Mouse (Mus musculus): ENCODE data around the gene Cdh13. TPM values are rescaled to one million over a fixed set of nuclear protein-coding genes. Genes with fewer than 3 reads are reported as not detected.

Gene Cdh13
- polyA plus RNA-seq, 1 experiment = 56.6 TPM

DNA sequence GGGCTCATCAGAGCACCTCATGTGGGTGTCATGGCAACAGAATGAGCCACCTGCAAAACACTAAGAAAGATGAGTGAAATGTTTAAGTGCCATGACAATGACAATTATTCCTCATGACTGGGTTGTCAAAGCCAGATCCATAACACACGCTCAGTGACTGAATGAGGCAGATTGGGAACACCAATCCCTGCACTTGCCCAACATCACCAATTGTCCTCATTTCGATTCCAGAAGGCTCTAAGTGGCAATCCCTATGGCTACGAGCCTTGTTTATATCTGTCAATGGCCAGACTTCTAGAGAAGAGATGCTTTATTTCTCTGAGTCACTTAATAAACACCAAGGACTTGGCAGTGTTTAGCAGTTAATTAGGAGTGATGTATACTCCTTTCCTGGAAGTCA lies 399.9 kb downstream of the Cdh13 start:
- H3K79me2 ChIP-seq (ENCODE audit: control insufficient read depth, insufficient read depth) = no peaks in the 10 kb centered on the region
- no peak overlapping the region for H3K4me3 ChIP-seq
- no peaks in the 10 kb centered on the region for H3K36me3 ChIP-seq (ENCODE audit: control insufficient read depth, insufficient read depth)
- TF ChIP-seq TCF12 (IDR thresholded peaks at IDR 0.05; ENCODE audit: insufficient read depth, poor library complexity, severe bottlenecking) (no peak), E2F4 (IDR thresholded peaks at IDR 0.05; ENCODE audit: insufficient read depth) (no peak), POLR2AphosphoS2 (IDR thresholded peaks at IDR 0.05; ENCODE audit: insufficient read length, low read depth) (no peak), USF1 (IDR thresholded peaks at IDR 0.05; ENCODE audit: low read depth) (no peak), MYOG (IDR thresholded peaks at IDR 0.05; ENCODE audit: control insufficient read depth in 1 of 3, insufficient read depth in 1 of 3, insufficient read length in 2 of 3, low read depth in 2 of 3) (no peak)
- no peak overlapping the region for H3K4me2 ChIP-seq (ENCODE audit: low read depth)
- no peaks in the 10 kb centered on the region for H3K27me3 ChIP-seq (ENCODE audit: control insufficient read depth, insufficient read depth, insufficient read length)
- no peak overlapping the region for H3ac ChIP-seq (ENCODE audit: control insufficient read depth, insufficient read length)

DNA sequence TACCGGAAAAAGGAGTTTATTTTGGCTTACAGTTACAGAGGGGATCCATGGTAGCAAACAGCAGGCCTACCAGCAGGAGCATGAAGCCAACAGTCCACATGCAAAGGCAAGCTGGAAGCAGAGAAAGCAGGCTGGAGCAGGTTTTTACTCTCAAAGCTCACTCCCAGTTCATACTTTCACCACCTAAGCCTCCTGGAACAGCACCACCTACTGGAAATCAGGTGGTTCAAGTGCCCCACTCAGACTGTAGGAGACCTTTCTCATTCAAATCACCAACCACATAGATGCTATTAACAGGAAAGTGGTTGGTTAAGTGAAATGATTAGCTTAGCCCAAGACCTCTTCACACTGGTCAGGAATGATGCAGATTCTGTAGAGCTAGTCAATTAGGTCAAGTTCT lies 402.3 kb downstream of the Cdh13 start:
- no peak overlapping the region for H3K4me3 ChIP-seq
- H3K4me2 ChIP-seq (ENCODE audit: low read depth) = no peak overlapping the region
- H3K79me2 ChIP-seq (ENCODE audit: control insufficient read depth, insufficient read depth) = no peaks in the 10 kb centered on the region
- TF ChIP-seq REST (IDR thresholded peaks at IDR 0.05; ENCODE audit: insufficient read depth, insufficient read length) = no peak
- no peak for TF ChIP-seq TCF3 (IDR thresholded peaks at IDR 0.05; ENCODE audit: insufficient read length, low read depth)
- no peak overlapping the region for H3ac ChIP-seq (ENCODE audit: control insufficient read depth, insufficient read length)
- no peaks in the 10 kb centered on the region for H3K36me3 ChIP-seq (ENCODE audit: control insufficient read depth, insufficient read depth)
- H3K27me3 ChIP-seq (ENCODE audit: control insufficient read depth, insufficient read depth, insufficient read length) = no peaks in the 10 kb centered on the region

DNA sequence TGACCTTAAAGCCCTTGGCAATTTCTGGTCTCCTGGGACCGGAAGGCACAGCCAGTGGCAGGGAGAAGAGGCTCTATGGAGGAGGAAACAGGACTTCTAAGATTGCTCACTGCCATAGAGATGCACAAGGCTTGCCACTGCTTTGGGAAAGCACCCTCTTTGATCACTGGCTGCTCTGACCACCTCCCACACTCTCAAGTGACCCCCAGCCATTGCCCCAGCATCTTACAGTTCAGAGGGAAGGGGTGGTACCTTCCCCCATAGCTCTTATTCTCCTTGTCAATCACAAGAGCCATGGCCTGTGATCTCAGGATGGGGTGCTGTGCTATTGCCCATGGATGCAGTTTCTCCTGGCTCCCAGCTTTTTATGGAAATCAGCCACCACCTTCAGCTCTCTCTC lies 406.3 kb downstream of the Cdh13 start:
- H3K4me2 ChIP-seq (ENCODE audit: low read depth) = no peak overlapping the region
- H3K27me3 ChIP-seq (ENCODE audit: control insufficient read depth, insufficient read depth, insufficient read length) = no peaks in the 10 kb centered on the region
- H3ac ChIP-seq (ENCODE audit: control insufficient read depth, insufficient read length) = no peak overlapping the region
- H3K4me3 ChIP-seq = no peak overlapping the region
- H3K36me3 ChIP-seq (ENCODE audit: control insufficient read depth, insufficient read depth) = no peaks in the 10 kb centered on the region
- H3K79me2 ChIP-seq (ENCODE audit: control insufficient read depth, insufficient read depth) = no peaks in the 10 kb centered on the region
- TF ChIP-seq CEBPB (IDR thresholded peaks at IDR 0.05; ENCODE audit: insufficient read depth, poor library complexity, severe bottlenecking) (no peak), E2F4 (IDR thresholded peaks at IDR 0.05; ENCODE audit: insufficient read depth) (no peak), TCF3 (IDR thresholded peaks at IDR 0.05; ENCODE audit: insufficient read length, low read depth) (no peak), POLR2AphosphoS2 (IDR thresholded peaks at IDR 0.05; ENCODE audit: insufficient read length, low read depth) (no peak)

DNA sequence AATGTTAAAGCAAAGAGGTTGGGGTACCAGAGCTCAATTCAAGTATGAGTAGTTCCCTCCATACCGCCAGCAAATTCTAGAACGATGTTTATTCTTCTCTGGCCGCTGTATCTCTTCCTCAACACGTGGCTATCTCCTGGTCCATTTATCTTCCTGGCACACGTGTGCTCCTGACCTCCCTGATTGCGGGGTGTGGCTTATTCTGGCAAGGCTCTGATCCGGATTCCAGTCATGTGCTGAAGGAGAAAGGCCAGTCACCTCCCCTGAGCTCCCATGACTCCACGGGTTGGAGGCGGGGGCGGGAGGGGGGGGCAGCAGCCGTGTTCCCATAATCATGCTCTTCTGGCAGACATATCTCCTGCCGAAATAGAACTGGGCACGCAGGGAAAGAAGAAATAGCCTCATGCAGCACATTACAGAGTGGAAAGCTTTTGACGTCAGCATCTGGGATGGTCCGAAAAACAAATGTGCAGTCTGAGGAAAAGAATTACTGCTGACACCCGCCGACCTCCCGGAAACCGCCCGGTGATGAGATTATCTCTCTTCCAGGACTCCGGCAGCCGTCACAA lies 417.9 kb downstream of the Cdh13 start:
- no peak overlapping the region for H3K4me3 ChIP-seq
- no peaks in the 10 kb centered on the region for H3K36me3 ChIP-seq (ENCODE audit: control insufficient read depth, insufficient read depth)
- TF ChIP-seq POLR2A (IDR thresholded peaks at IDR 0.05; ENCODE audit: insufficient read length, low read depth) (no peak), REST (IDR thresholded peaks at IDR 0.05; ENCODE audit: insufficient read depth, insufficient read length) (no peak), USF1 (IDR thresholded peaks at IDR 0.05; ENCODE audit: low read depth) (no peak), TCF12 (IDR thresholded peaks at IDR 0.05; ENCODE audit: insufficient read depth, poor library complexity, severe bottlenecking) (no peak), POLR2AphosphoS2 (IDR thresholded peaks at IDR 0.05; ENCODE audit: insufficient read length, low read depth) (no peak), MAX (IDR thresholded peaks at IDR 0.05; ENCODE audit: low read depth) (no peak), MYOG (IDR thresholded peaks at IDR 0.05; ENCODE audit: control insufficient read depth in 1 of 3, insufficient read depth in 1 of 3, insufficient read length in 2 of 3, low read depth in 2 of 3) (no peak), MYOD1 (IDR thresholded peaks at IDR 0.05; ENCODE audit: control insufficient read depth in 1 of 3, insufficient read length in 2 of 3, low read depth in 2 of 3) (no peak), SRF (IDR thresholded peaks at IDR 0.05; ENCODE audit: control insufficient read depth, insufficient read length, low read depth) (no peak)
- H3K27me3 ChIP-seq (ENCODE audit: control insufficient read depth, insufficient read depth, insufficient read length) = no peaks in the 10 kb centered on the region
- H3K79me2 ChIP-seq (ENCODE audit: control insufficient read depth, insufficient read depth) = no peaks in the 10 kb centered on the region
- H3K4me2 ChIP-seq (ENCODE audit: low read depth) = no peak overlapping the region
- no peak overlapping the region for H3ac ChIP-seq (ENCODE audit: control insufficient read depth, insufficient read length)

DNA sequence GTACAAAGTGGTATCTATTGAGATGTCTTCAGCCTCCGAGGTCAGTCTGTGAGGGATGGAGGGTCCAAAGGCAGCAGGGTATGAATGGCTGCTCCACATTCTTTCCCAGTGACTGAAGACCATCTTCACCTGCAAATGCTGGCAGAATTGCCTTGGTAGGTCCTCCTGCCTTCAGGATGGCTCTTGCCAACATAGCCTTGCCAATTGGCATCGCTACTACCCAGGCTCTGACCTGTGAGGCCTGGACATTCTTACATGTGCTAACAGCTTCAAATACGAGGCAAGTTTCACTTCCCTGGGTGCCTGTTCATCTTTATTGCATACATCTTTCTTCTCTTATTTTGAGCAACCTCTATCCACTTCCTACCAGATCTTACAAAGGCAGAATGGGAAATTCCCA lies 425.8 kb downstream of the Cdh13 start:
- TF ChIP-seq CEBPB (IDR thresholded peaks at IDR 0.05; ENCODE audit: insufficient read depth, poor library complexity, severe bottlenecking) (no peak), MYOD1 (IDR thresholded peaks at IDR 0.05; ENCODE audit: control insufficient read depth in 1 of 3, insufficient read length in 2 of 3, low read depth in 2 of 3) (no peak), USF1 (IDR thresholded peaks at IDR 0.05; ENCODE audit: low read depth) (no peak), MYOG (IDR thresholded peaks at IDR 0.05; ENCODE audit: control insufficient read depth in 1 of 3, insufficient read depth in 1 of 3, insufficient read length in 2 of 3, low read depth in 2 of 3) (no peak), E2F4 (IDR thresholded peaks at IDR 0.05; ENCODE audit: insufficient read depth) (no peak), REST (IDR thresholded peaks at IDR 0.05; ENCODE audit: insufficient read depth, insufficient read length) (no peak), POLR2AphosphoS2 (IDR thresholded peaks at IDR 0.05; ENCODE audit: insufficient read length, low read depth) (no peak), SRF (IDR thresholded peaks at IDR 0.05; ENCODE audit: control insufficient read depth, insufficient read length, low read depth) (no peak), TCF3 (IDR thresholded peaks at IDR 0.05; ENCODE audit: insufficient read length, low read depth) (no peak)
- no peaks in the 10 kb centered on the region for H3K27me3 ChIP-seq (ENCODE audit: control insufficient read depth, insufficient read depth, insufficient read length)
- no peak overlapping the region for H3ac ChIP-seq (ENCODE audit: control insufficient read depth, insufficient read length)

More for the DNA sequence above, 425.8 kb downstream of the Cdh13 start:
- no peaks in the 10 kb centered on the region for H3K79me2 ChIP-seq (ENCODE audit: control insufficient read depth, insufficient read depth)
- H3K36me3 ChIP-seq (ENCODE audit: control insufficient read depth, insufficient read depth) = no peaks in the 10 kb centered on the region
- H3K4me3 ChIP-seq = no peak overlapping the region
- H3K4me2 ChIP-seq (ENCODE audit: low read depth) = no peak overlapping the region

Measured in myocyte (in vitro differentiated cells).